Mouse (Mus musculus) common myeloid progenitor, adult 5-6 weeks (primary cell): ENCODE data around the gene Ankrd37. TPM values are rescaled to one million over a fixed set of nuclear protein-coding genes. Genes with fewer than 3 reads are reported as not detected.
A peak's percentile ranks its signal among the peaks of the same experiment; 100 is the strongest.

Experiments used
- ATAC-seq: replicated peaks from 2 replicates; pipeline ENCODE4 v1.8.0; 2016; ENCODE audit warnings: low read depth, mild to moderate bottlenecking, moderate TSS enrichment, inconsistent platforms; ENCODE audit not compliant: poor library complexity, severe bottlenecking
- total RNA-seq: library from RNA; stranded (forward); fragments of 200-1000, 187-1606 nt; gene quantifications from 2 replicates; pipeline ENCODE4 v1.2.3, GENCODE M21; 2017

Ankrd37 gene
- total RNA-seq: 2.2 and 8.3 TPM in 2 replicates

DNA sequence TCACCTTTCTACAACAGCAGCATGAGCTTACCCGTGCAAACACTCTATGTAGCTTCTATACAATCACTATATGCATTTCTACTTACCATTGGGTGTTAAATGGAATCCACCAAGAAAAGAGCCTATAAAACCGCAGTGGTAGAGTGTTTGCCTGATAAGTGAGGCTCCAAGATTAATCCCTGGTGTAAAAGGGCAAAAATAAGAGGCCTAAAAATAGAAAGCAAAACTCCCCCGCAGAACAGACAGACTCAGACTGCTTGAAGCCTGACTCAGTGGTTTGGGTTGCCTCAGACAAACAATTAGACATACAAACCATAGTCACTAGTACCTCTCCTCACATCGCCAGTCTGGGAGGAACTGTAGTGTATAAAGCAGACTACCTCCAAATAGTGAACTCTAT is at the start of gene Ankrd37:
Gene Ankrd37 (minus strand): TSS at position 112 of the 400 bp plus-strand sequence.
- ATAC-seq: no peak

DNA sequence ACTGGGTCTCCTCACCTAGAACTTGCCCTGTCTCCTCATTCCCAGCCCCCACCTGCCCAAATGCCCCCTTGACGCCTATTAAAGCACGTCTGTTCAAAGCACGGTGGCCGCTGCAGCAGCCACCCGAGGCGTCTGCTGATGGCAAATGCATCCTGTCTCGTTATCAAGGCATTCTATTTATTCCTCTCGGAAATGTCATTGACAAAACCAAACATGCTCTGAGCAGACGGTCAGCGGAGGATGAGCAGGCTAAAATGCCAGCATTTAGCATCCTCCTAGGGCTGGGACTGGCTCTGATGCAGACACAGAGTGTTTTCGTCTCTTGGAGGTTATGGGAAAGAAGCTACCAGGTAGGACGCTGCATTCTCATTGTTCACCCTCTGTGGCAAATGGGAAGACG is 34.8 kb upstream of the Ankrd37 start:
- no peak for ATAC-seq

DNA sequence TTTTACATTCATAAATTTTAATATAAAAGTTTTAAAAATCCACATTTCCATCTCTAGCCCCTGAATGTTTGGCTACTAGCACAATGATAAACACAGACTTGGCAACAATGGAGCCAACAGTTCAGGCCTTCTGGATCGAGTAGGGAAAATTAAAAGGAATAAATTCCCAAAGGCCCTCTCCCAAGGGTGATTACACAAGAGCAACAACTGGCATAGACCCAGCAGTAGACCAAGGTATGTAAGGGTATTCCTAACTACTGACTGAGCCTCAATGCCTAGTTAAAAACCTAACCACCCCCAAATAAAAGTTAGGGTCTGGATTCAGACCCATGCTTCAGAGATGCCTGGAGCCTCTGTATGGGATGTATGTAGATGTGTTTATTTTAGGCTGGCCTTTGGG is 34.2 kb upstream of the Ankrd37 start:
- no peak for ATAC-seq

DNA sequence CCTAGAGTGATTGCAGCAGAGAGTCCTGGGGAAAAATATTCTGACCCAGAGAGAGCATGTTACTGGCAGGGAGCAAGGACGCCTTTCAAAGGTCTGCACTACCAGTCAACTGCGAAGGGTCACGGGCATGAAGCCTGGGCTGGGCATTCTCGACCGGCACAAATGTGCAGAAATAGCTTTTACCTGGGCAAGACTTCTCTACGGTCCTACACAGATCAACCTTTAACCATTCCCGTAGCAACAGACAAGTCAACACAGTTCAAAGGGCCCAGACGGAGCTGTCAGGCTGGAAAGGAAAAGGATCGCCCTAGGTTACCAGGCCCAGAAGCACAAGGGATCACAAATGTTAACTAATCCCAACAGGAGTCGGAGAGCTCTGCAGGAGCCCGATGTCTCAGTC is 30.7 kb upstream of the Ankrd37 start:
- no peak for ATAC-seq

DNA sequence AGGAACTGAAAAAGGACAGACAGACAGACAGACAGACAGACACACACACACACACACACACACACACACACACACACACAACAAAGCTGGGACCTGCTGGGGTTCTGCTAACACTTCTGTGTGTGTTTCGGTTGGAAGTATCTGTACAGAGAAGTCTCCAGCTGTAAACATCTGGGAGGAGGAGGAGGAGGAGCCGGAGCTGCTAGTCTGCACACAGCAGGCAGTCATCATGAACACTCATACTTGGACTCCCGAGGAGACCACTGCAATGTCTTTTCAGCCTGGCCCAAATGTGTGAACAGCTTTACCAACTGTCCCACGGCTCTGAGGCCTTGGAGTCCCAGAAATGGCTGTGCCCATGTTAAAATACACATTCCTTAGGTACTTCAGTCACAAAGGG is 18.9 kb upstream of the Ankrd37 start:
- ATAC-seq: no peak

DNA sequence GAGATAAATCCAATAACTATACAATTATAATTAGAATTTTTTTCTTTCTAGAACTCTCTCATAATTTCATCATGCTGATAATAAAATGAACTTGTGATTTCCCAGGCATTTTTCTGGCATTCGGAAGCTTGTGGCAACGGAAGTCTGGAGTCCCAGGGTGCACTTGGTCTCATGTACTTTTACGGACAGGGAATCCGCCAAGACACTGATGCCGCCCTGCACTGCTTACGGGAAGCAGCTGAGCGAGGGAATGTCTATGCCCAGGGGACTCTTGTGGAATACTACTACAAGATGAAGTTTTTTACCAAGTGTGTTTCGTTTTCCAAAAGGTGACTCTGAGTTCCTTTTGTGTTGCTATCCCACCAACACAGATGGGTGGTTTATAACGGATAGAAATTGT is 17.3 kb upstream of the Ankrd37 start:
- no peak for ATAC-seq

DNA sequence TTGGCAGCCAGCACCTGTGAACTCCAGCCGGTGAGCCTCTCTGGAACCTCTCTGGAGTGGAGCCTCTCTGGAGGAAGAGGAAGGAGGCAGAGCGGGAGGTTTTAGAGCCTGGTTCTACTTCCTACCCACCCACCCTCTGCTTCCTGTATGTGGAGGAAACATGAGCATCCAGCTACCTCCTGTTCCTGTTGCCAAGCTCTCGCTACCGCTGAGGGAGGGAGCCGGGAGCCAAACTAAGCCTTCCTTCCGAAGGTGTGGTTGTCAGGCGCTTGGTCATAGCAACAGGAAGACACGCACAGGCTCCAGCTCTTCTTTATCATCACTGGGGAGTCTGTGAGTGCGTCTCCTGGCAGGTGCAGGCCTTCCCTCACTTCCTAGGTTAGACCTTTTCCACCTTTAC is 16.7 kb upstream of the Ankrd37 start:
- ATAC-seq: no peak

DNA sequence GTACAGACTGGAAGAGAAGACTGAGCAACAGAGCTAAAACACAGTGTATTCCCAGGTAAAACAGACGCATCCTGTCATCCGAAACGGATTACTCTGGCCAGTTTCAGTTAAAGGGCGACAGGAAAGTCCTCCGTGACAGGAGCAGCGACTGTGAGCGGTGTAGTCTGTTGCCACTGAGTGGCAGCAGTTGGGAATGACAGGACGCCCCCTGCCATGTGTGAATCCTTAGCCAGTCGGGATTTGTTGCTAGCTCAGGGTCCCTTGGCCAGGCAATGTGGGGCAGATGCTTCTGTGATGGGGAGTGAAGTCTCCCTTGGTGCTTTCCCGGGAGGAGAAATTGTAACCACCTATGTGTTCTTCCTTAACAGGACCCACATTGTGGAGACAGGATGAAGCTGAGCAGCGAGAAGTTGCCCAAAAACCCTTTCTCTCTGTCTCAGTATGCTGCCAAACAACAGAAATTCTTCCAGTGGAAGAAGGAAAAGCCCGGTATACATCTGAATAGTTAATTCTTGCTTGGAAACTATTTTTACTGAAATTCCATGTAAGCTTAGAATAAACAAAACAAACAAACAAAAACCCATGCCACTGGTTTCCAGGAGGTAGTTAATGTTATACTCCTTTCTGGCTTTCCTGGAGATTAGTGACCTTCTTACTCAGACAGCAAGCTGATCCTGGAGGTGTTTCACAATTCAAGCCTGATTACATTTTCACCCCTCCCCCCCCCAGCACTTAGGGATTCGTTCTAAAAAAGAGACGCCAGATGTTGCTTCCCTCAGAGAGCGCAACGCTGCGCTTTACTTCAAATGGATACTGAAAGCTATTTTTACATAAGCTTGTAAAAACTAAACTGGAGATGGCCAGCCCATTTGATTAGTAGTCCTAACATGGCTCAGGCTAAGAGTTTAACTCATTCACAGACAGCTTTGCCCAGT is 5.5 kb upstream of the Ankrd37 start:
- no peak for ATAC-seq

DNA sequence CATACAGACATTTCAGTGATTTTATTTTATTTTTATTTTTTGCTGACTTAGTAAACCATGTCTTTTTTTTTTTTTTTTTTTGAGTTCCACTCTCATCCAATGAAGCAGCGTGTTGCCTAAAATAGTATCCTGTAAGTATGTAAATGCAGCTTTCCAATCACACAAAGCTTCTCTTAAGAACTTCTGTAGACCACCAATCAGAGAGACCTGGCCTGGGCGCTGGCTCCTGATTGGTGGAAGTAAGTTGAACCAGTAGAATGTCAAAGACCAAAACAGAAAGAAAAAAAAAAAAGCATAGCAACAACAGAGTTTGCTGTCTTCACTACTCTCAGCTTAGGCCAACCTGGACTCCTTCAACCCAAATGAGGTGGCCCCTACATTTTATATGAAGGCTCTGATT is 4.8 kb upstream of the Ankrd37 start:
- no peak for ATAC-seq

DNA sequence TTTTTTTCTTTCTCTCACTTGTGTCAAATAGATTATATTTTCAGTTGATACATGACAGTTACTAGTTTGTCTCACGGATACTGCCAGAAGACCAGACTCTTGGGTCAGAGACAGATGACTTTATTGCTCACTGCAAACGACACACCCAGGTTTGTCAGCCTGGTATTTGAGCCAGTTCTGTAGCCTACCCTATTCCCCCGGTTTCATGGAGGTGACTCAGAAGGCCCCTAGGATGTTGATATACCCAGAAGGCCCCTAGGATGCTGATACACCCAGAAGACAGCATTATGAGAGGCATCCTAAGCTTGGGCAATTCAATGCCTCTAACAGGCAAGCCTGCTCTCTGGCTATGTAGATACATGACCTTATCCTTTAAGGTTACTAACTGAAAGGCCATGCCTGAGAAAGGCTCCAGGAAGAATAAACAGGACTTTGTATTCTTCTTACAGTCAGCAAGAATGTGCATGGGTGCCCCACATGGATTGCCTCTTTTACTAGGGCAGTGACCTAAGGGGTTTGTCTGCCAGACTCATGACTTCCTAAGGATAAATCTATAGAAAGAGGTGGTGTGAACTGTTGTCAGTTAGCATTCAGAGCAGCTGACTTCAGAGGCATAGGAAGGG is 1.7 kb upstream of the Ankrd37 start:
- ATAC-seq: no peak

DNA sequence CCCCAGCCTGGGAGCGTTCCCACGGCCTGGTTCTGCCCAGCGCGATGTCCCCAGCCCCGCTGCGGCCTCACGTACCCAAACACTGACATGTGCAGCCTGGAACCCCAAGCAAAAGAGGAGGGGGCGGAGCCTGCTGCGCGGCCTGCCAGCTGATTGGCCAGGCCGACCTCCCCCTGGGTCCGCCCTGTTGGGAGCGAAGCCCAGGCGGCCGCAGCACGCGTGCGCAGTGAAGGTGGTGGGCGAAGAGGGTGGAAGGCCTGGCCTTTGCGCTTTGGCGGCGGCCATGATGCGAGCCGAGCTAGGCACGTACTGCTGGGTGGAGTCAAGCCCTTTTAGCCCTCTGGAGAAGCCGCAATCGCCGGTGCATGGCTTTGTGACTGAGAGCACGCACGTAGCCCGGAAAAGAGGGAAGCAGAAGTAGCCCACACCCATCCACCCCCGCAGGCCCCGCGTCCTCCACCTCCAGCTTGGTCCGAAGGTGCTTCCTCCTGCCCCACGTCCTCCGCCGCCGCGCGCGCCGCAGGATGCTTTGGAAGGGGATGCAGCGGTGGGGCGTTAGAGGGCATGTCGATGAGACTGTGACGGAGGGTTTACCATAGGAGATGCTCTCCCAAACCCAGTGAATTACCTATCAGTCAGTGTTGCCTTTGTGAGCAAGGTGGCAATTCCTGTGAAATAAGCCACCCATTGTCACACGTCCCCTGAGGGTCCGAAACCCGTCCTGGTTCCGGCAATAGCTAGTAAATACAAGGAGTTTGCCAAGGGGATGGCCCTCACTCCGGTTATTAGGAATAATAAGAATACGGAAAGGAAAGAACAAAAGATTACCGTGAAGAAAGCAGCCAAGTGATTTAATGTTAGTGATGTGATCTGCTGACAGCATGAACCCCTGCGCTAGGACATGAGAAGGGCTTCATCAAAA is 5.5 kb downstream of the Ankrd37 start:
- peak; percentile 96 for ATAC-seq

DNA sequence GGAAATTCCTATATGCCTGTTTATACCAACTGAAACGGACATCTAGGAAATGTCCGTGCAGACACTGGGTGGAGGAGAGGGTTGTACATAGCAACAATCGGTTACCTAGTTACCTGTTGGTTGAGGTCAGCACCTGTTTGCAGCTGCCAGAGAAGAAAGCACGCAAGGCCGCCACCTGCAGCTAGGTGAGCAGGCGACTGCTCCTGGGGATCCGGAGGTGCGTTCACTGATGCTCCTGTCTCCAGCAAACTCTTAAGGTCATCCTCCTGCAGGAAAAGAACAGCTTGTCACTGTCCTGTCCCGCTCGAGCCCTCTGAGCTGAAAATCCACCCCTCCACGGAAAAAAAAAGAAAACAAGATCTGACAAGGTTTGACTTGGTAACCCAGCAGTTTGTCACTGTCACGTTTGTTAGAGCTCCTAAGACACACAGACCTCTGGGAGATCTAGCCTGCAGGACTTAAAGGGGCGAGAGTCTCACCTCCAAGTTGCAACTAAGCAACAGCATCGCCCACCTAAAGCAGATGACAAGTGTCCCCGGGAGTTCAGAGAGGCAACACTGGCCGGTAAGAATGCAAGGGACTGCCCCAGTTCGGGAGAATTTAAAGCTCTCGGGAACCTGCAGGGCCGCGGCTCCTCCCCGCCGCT is 6.2 kb downstream of the Ankrd37 start, which contains the start of gene Lrp2bp:
Gene Lrp2bp (plus strand): TSS at position 166 of the 646 bp plus-strand sequence.
- no peak for ATAC-seq

DNA sequence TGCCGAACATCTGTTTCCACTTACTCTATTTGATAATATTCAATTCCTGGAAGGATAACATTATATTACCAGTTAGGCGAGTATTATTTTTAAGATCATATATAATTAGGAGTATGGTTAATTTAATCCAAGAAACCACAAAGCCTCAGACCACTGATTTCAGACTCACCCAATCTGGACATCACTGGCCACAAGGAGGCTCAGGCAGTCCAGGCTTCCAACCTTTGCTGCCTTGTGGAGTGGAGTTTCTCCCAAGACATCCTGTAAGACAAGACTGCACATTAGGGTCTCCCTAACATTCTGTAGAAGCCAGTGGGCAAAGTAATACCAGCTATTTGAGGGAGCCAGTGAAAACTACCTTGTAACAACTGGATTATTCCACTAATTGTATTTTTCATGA is 7.3 kb downstream of the Ankrd37 start:
- ATAC-seq: no peak

DNA sequence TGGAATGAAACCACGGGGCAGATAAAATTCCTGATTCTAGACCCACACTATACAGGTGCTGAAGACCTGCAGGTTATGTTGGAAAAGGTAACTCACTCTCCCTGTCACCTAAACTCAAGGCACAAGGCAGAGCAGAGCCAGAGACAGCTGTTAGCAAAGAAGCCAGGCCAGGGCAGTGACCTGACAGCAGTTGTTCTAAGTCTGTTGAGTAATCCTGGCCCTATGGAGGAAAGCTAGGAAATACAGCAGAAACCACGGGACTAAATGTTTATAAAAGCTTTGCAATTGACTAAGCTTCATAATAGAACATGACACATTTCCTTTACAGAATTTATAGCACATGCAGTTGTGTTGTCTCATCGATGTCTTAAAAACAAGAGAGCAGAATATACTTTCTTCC is 9.9 kb downstream of the Ankrd37 start:
- no peak for ATAC-seq

DNA sequence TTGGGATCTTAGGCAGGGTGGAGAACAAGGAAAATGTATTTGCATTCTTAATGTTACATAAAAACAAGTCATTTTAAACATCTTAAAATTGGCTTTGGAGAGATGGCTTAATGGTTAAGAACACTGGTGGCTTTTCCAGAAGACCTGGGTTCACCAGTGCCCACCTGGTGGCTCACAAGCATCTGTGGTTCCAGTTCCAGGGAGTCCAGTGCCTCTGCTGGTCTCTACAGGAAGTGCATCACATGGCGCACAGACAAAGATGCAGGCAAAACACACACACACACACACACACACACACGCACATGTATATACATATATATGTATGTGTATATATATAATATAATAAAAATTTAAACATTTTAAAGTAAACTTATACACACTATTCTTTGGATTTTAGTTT is 11.4 kb downstream of the Ankrd37 start:
- ATAC-seq: peak; percentile 51; the same call in 1 of the 2 replicates

DNA sequence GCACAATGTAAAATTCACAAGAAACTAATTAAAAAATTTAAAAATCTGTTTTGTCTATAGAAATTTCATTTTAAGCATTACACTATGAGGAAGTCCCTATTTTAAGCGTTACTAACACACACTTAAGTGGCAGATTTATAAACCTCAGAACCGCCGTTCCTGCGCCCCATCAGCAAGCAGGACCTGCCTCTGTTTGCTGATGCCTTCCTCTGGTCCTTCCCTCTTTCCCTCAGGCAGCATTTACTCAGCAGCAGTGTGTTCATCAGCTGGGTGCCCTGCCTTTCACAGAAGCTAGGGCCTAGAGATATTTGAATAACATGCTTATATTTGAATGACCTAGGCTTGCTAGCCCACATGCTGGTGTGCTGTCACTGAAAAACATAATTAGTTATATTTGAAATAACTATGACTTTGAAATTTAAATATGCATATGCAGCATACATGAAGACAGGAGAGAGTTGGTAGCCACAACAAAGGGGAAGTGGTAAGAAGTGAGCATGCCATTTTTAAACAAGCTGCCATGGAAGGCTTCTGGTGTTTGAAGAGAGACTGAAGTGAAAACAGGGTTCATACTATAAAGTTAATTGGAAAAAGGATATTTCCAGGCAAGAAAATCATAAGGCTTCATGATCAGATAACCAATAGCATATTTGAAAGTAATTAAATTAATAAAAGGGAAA is 14.7 kb downstream of the Ankrd37 start:
- ATAC-seq: peak; percentile 77

DNA sequence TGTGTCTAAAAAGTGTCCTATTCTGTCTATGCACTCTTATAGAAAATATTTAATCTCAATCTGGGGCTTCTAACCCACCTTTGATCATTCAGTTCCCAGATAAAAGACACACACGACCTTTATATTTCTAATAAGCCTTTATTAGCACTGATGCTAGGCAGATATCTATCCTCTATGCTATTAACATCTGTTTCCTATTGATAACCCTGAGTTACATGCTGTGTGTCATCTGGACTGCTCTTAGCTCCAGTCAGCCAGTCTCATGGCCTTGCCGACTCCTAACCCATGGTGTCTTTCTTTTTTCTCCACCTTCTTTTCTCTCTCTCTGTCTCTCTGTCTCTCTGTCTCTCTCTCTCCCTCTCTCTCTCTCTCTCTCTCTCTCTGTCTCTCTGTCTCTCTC is 17.3 kb downstream of the Ankrd37 start:
- ATAC-seq: no peak

DNA sequence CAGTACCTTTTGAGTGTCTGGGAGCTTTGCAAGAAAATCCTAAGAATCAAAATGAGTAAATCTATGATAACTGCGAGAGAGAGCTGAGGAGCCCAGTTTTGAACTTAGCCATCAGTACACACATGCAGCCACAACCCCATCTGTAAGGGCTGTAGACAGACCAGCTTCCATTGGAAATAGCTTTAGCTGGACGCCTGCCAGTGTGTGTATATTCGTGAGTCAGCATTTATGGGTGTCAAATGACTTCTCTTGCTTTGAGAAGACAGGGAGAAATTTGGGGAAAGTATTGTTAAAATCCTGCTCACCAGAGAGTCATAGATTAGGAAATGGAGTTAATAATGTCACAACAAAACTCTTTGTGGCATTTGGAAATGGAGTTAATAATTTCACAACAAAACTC is 18.8 kb downstream of the Ankrd37 start:
- ATAC-seq: no peak

DNA sequence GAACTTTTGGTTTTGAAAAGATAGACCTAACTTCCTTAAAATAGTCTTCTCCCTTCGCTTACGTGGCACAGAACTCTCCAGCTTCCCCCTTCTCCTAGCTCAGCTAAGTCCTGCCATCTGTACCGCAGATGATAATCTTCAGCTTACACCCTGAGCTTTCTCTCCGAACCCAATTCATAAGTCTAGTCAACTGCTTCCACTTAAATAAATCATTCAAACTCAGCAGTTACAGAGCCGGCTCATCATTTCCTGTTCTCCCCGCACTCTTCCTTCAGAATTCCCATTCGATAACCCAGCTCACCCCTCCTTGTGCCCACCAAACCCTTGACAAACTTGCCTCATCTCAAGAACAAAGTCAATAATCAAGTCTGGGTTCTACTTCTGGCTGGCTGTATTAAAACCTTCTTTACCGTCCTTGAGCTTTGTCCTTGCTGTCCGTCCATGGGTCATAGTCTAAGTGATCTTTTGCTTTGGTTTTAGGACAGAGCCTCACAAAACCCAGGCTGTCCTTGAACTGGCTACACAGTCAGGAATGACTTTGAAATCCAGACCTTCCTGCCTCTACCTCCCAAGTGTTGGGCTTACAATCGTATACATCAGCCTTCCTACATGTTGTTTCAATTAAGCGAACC is 29.6 kb downstream of the Ankrd37 start:
- ATAC-seq: peak; percentile 60
